Mouse (Mus musculus) MEL (cell line): ENCODE measurements at regions not wholly inside any gene's neighbourhood (a gene's known extent, or its start where the extent isn't known, plus 50 kb on each side); places are given as distances from the start of the nearest gene placed in this dataset.

Experiments
- DNase-seq: peaks from one replicate; pipeline ENCODE4 v3.0.0; 2011; ENCODE audit warnings: low read depth, low spot score
- H3K27ac ChIP-seq: 2 replicates; pipeline ENCODE4 v1.5.1; 2012; ENCODE audit warnings: low read depth, mild to moderate bottlenecking, control low read depth, low read length, moderate library complexity; ENCODE audit not compliant: control insufficient read depth
- H3K27me3 ChIP-seq, 2 experiments: fragments of 150-350 bp in 1 of 2; sonication (generic) in 1 of 2; 2 replicates each; pipeline ENCODE4 v1.6.1; 2012; ENCODE audit warnings: low read length in 2 of 2, mild to moderate bottlenecking in 2 of 2, improper control_type of control experiment in 1 of 2, moderate library complexity in 1 of 2; ENCODE audit not compliant: insufficient read depth in 2 of 2, control insufficient read depth in 1 of 2
- H3K36me3 ChIP-seq, 2 experiments: 2 replicates each; pipeline ENCODE4 v1.6.1; 2012 to 2014; ENCODE audit warnings: low read length in 2 of 2, improper control_type of control experiment in 1 of 2, inconsistent platforms in 1 of 2, mild to moderate bottlenecking in 1 of 2; ENCODE audit not compliant: insufficient read depth in 2 of 2, control insufficient read depth in 1 of 2
- H3K4me1 ChIP-seq, 2 experiments: fragments of 150-350 bp in 1 of 2; sonication (generic) in 1 of 2; 2 replicates each; pipeline ENCODE4 v1.6.1; 2012; ENCODE audit warnings: low read length in 2 of 2, improper control_type of control experiment in 1 of 2, mild to moderate bottlenecking in 1 of 2; ENCODE audit not compliant: insufficient read depth in 2 of 2, control insufficient read depth in 1 of 2
- H3K4me3 ChIP-seq, 2 experiments: fragments of 150-350 bp in 1 of 2; sonication (generic) in 1 of 2; 2 replicates each; pipeline ENCODE4 v1.5.1; 2012; ENCODE audit warnings: low read depth in 2 of 2, low read length in 2 of 2, mild to moderate bottlenecking in 2 of 2, moderate library complexity in 2 of 2, control low read depth in 1 of 2, improper control_type of control experiment in 1 of 2; ENCODE audit not compliant: control insufficient read depth in 1 of 2, insufficient read depth in 1 of 2
- H3K79me2 ChIP-seq: 2 replicates; pipeline ENCODE4 v1.6.1; 2012; ENCODE audit warnings: mild to moderate bottlenecking, low read length, moderate library complexity; ENCODE audit not compliant: control insufficient read depth, poor library complexity, insufficient read depth
- H3K9ac ChIP-seq: 2 replicates; pipeline ENCODE4 v1.6.1; 2012; ENCODE audit warnings: low read depth, mild to moderate bottlenecking, control low read depth, low read length, moderate library complexity; ENCODE audit not compliant: control insufficient read depth, poor library complexity, severe bottlenecking
- H3K9me3 ChIP-seq: fragments of 150-350 bp; sonication (generic); replicated peaks from 2 replicates; pipeline ENCODE4 v1.6.1; 2012; ENCODE audit warnings: mild to moderate bottlenecking, low read length, improper control_type of control experiment, moderate library complexity; ENCODE audit not compliant: insufficient read depth
- CHD1 ChIP-seq: IDR thresholded peaks from 2 replicates; pipeline ENCODE4 v1.6.1; 2012; ENCODE audit warnings: low read depth, mild to moderate bottlenecking, inconsistent platforms, low read length, improper control_type of control experiment
- CHD2 ChIP-seq: IDR thresholded peaks from 2 replicates; pipeline ENCODE4 v1.6.1; 2011; ENCODE audit warnings: low read length, improper control_type of control experiment
- CTCF ChIP-seq, 3 experiments: IDR thresholded peaks in 2 of 3; conservative IDR thresholded peaks in 1 of 3; 2 replicates each; pipeline ENCODE4 v1.5.1; 2011 to 2012; ENCODE audit warnings: low read length in 3 of 3, low read depth in 2 of 3, mild to moderate bottlenecking in 2 of 3, improper control_type of control experiment in 1 of 3, inconsistent platforms in 1 of 3, mixed read lengths in 1 of 3, moderate library complexity in 1 of 3; ENCODE audit not compliant: control insufficient read depth in 1 of 3, insufficient read depth in 1 of 3, poor library complexity in 1 of 3, severe bottlenecking in 1 of 3
- ELF1 ChIP-seq: IDR thresholded peaks from 2 replicates; pipeline ENCODE4 v1.6.1; 2014; ENCODE audit warnings: low read depth, mild to moderate bottlenecking, inconsistent platforms, low read length, improper control_type of control experiment, moderate library complexity
- EP300 ChIP-seq, 2 experiments: IDR thresholded peaks; 2 replicates each; pipeline ENCODE4 v1.6.1; 2011; ENCODE audit warnings: improper control_type of control experiment in 2 of 2, low read length in 2 of 2, low read depth in 1 of 2, mild to moderate bottlenecking in 1 of 2
- GATA1 ChIP-seq: IDR thresholded peaks from 2 replicates; pipeline ENCODE4 v1.6.1; 2011; ENCODE audit warnings: low read depth, low read length, improper control_type of control experiment
- MAZ ChIP-seq: IDR thresholded peaks from 2 replicates; pipeline ENCODE4 v1.6.1; 2012; ENCODE audit warnings: low read depth, mild to moderate bottlenecking, inconsistent platforms, low read length, improper control_type of control experiment
- MEF2A ChIP-seq: IDR thresholded peaks from 2 replicates; pipeline ENCODE4 v1.6.1; 2014; ENCODE audit warnings: low read depth, mild to moderate bottlenecking, inconsistent platforms, low read length, improper control_type of control experiment; ENCODE audit not compliant: poor library complexity, insufficient replicate concordance, severe bottlenecking; ENCODE audit errors: extremely low read depth
- MYB ChIP-seq: IDR thresholded peaks from 2 replicates; pipeline ENCODE4 v1.6.1; 2011; ENCODE audit warnings: mild to moderate bottlenecking, low read depth, low read length, improper control_type of control experiment
- MYC ChIP-seq: IDR thresholded peaks from 2 replicates; pipeline ENCODE4 v1.6.1; 2011; ENCODE audit warnings: low read depth, mild to moderate bottlenecking, low read length, improper control_type of control experiment, moderate library complexity
- NELFE ChIP-seq: IDR thresholded peaks from 2 replicates; pipeline ENCODE4 v1.6.1; 2011; ENCODE audit warnings: low read depth, low read length, improper control_type of control experiment
- NRF1 ChIP-seq: IDR thresholded peaks from 2 replicates; pipeline ENCODE4 v1.6.1; 2014; ENCODE audit warnings: low read depth, mild to moderate bottlenecking, inconsistent platforms, low read length, improper control_type of control experiment, moderate library complexity; ENCODE audit not compliant: poor library complexity, insufficient read depth, severe bottlenecking
- POLR2A ChIP-seq, 2 experiments: IDR thresholded peaks; 2 replicates each; pipeline ENCODE4 v1.6.1; 2011 to 2012; ENCODE audit warnings: low read length in 2 of 2, mild to moderate bottlenecking in 2 of 2, control low read depth in 1 of 2, improper control_type of control experiment in 1 of 2, low read depth in 1 of 2, moderate library complexity in 1 of 2; ENCODE audit not compliant: control insufficient read depth in 1 of 2, insufficient read depth in 1 of 2, poor library complexity in 1 of 2
- POLR2AphosphoS2 ChIP-seq: IDR thresholded peaks from 2 replicates; pipeline ENCODE4 v1.6.1; 2011; ENCODE audit warnings: low read length, improper control_type of control experiment
- RAD21 ChIP-seq: IDR thresholded peaks from 2 replicates; pipeline ENCODE4 v1.6.1; 2011; ENCODE audit warnings: mild to moderate bottlenecking, low read depth, low read length, improper control_type of control experiment
- SIN3A ChIP-seq: IDR thresholded peaks from 2 replicates; pipeline ENCODE4 v1.6.1; 2012; ENCODE audit warnings: low read length, improper control_type of control experiment, inconsistent platforms
- SMC3 ChIP-seq: IDR thresholded peaks from 2 replicates; pipeline ENCODE4 v1.6.1; 2011; ENCODE audit warnings: low read depth, low read length, improper control_type of control experiment
- TAL1 ChIP-seq: IDR thresholded peaks from 2 replicates; pipeline ENCODE4 v1.6.1; 2012; ENCODE audit warnings: mild to moderate bottlenecking, inconsistent platforms, low read length, moderate library complexity, mixed read lengths
- TBP ChIP-seq: IDR thresholded peaks from 2 replicates; pipeline ENCODE4 v1.8.0; 2011; ENCODE audit warnings: low read depth, low read length, improper control_type of control experiment
- UBTF ChIP-seq: IDR thresholded peaks from 2 replicates; pipeline ENCODE4 v1.6.1; 2012; ENCODE audit warnings: low read depth, mild to moderate bottlenecking, inconsistent platforms, low read length, improper control_type of control experiment, moderate library complexity, borderline replicate concordance; ENCODE audit not compliant: insufficient read depth
- USF1 ChIP-seq: IDR thresholded peaks from 2 replicates; pipeline ENCODE4 v1.6.1; 2014; ENCODE audit warnings: low read depth, mild to moderate bottlenecking, inconsistent platforms, low read length, improper control_type of control experiment, moderate library complexity
- USF2 ChIP-seq, 2 experiments: IDR thresholded peaks; 2 replicates each; pipeline ENCODE4 v1.6.1; 2011 to 2012; ENCODE audit warnings: improper control_type of control experiment in 2 of 2, low read length in 2 of 2, borderline replicate concordance in 1 of 2, inconsistent platforms in 1 of 2, low read depth in 1 of 2, mild to moderate bottlenecking in 1 of 2; ENCODE audit not compliant: insufficient read depth in 1 of 2
- ZC3H11A ChIP-seq: IDR thresholded peaks from 2 replicates; pipeline ENCODE4 v1.6.1; 2012; ENCODE audit warnings: low read depth, mild to moderate bottlenecking, inconsistent platforms, low read length, improper control_type of control experiment
- ZKSCAN1 ChIP-seq: IDR thresholded peaks from 2 replicates; pipeline ENCODE4 v1.6.1; 2012; ENCODE audit warnings: low read depth, mild to moderate bottlenecking, inconsistent platforms, low read length, improper control_type of control experiment, moderate library complexity
- ZNF384 ChIP-seq: IDR thresholded peaks from 2 replicates; pipeline ENCODE4 v1.6.1; 2012; ENCODE audit warnings: low read depth, mild to moderate bottlenecking, inconsistent platforms, low read length, improper control_type of control experiment

DNA sequence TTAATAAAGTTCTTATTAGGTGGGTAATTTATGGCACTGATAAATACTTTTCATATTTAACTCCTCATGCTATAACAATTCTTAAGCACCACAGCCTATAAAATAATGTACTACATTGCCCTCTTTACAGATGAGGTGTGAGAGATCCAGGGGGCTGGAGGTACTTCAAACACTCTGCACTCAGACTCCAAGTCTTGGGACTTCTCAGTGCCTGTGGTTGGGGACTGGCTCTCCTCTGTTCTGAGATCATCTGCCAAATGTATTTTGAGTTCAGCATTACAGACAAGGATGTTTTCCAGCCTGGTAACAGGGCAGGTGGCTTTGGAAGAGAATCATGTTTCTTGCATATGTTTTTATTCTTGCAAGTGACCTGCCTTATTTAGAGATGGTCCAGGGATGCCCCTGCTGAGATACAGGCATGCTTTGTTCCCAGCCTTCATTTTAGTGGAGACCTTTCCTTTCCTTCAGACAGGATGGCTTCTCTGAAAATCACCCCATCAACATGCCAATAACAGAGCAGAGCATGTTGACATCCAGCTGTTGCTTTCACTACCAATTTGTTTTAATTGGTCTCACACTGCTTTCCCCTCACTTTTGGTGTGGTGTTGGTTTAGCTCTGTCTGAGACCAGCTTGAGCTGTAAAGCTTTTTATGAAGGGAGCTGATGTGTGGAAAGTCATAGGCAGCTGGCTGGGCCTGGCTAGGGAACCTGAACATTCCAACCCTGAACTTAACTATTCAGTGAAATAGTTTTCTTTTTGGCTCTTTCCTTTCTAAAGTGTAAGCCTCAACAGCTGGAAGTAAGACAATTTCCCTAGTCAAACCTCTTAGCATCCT, 585.1 kb upstream of the Fam98a start:
- no peak overlapping the region for H3K4me3 ChIP-seq
- no peaks in the 10 kb centered on the region for H3K36me3 ChIP-seq
- no peaks in the 10 kb centered on the region for H3K27me3 ChIP-seq
- H3K9ac ChIP-seq = no peak overlapping the region
- no peaks in the 10 kb centered on the region for H3K9me3 ChIP-seq
- H3K79me2 ChIP-seq = no peaks in the 10 kb centered on the region
- no peak overlapping the region for H3K27ac ChIP-seq
- no peaks in the 10 kb centered on the region for H3K4me1 ChIP-seq
- DNase-seq = no peak
- TF ChIP-seq RAD21 = no peak
- no peak for TF ChIP-seq GATA1
- TF ChIP-seq USF1 = no peak
- TF ChIP-seq CHD2 = no peak
- TF ChIP-seq MEF2A = no peak
- TF ChIP-seq POLR2A (IDR thresholded peaks at IDR 0.05; ENCODE audit: control insufficient read depth in 1 of 2, insufficient read depth in 1 of 2, low read depth in 1 of 2, low read length in 2 of 2, poor library complexity in 1 of 2) = no peak
- no peak for TF ChIP-seq TAL1
- no peak for TF ChIP-seq MYB
- TF ChIP-seq CTCF (IDR thresholded peaks at IDR 0.05 in 2 of 3, conservative IDR thresholded peaks at IDR 0.05 in 1 of 3; ENCODE audit: control insufficient read depth in 1 of 3, insufficient read depth in 1 of 3, low read depth in 2 of 3, low read length in 3 of 3, poor library complexity in 1 of 3, severe bottlenecking in 1 of 3) = no peak
- TF ChIP-seq CHD1 = no peak
- no peak for TF ChIP-seq MAZ
- no peak for TF ChIP-seq ZC3H11A
- TF ChIP-seq ZKSCAN1 = no peak
- no peak for TF ChIP-seq TBP
- TF ChIP-seq NRF1 = no peak
- no peak for TF ChIP-seq NELFE
- no peak for TF ChIP-seq SIN3A
- TF ChIP-seq ZNF384 = no peak
- TF ChIP-seq USF2 (IDR thresholded peaks at IDR 0.05; ENCODE audit: borderline replicate concordance in 1 of 2, insufficient read depth in 1 of 2, low read depth in 1 of 2, low read length in 2 of 2) = no peak

DNA sequence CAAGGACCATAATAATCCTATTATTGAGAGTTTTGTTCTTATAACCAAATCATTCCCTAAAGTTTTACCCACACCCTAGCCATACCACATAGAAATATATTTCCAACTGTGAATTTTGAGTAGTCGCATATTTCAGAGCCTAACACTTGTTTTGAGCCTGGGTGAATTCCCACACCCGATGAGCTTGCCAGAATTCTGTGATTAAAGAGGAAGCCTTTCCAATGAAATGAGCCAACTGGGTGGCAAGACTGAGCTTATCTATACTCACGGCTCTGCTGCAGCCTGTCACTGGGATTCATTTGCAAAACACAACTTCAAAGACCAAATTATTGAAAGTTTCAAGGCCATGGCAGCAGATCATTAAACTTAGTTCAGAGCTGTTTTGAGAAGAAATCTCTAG, 582.3 kb upstream of the Fam98a start:
- no peak overlapping the region for H3K4me3 ChIP-seq
- no peaks in the 10 kb centered on the region for H3K36me3 ChIP-seq
- DNase-seq = no peak
- no peaks in the 10 kb centered on the region for H3K4me1 ChIP-seq
- H3K79me2 ChIP-seq = no peaks in the 10 kb centered on the region
- TF ChIP-seq NRF1 (no peak), SMC3 (no peak), MYC (no peak), USF2 (IDR thresholded peaks at IDR 0.05; ENCODE audit: borderline replicate concordance in 1 of 2, insufficient read depth in 1 of 2, low read depth in 1 of 2, low read length in 2 of 2) (no peak), MYB (no peak), MEF2A (no peak), ELF1 (no peak), TBP (no peak), UBTF (no peak), EP300 (IDR thresholded peaks at IDR 0.05; ENCODE audit: low read depth in 1 of 2, low read length in 2 of 2) (no peak), GATA1 (no peak), POLR2AphosphoS2 (no peak)
- no peaks in the 10 kb centered on the region for H3K9me3 ChIP-seq
- H3K27me3 ChIP-seq = no peaks in the 10 kb centered on the region
- H3K9ac ChIP-seq = no peak overlapping the region
- no peak overlapping the region for H3K27ac ChIP-seq
